Mouse (Mus musculus) MEL-GATA-1-ER (cell line): ENCODE measurements around the gene 0610010K14Rik.

Experiments
- DNase-seq: peaks from one replicate; pipeline ENCODE4 v3.0.0-alpha.2; 2012; ENCODE audit warnings: low read depth; ENCODE audit errors: extremely low read depth

The 0610010K14Rik gene

DNA sequence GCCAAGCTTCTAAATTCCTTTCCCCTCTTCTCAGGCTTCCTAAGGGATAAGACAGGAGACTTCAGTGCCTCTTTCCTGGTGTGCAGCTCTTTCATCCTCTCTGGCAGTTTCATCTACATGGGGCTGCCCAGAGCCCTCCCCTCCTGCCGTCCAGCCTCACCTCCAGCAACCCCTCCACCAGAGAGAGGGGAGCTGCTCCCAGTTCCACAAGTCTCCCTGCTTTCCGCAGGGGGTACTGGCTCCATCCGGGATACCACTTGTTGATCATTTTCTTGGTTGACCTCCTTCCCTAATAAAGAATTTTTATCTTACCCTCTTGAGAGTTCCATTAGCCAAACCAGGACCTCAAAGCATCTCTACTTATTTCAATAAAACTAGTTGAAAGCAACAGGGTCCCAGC, 21.6 kb downstream of the 0610010K14Rik start:
- no peak for DNase-seq

DNA sequence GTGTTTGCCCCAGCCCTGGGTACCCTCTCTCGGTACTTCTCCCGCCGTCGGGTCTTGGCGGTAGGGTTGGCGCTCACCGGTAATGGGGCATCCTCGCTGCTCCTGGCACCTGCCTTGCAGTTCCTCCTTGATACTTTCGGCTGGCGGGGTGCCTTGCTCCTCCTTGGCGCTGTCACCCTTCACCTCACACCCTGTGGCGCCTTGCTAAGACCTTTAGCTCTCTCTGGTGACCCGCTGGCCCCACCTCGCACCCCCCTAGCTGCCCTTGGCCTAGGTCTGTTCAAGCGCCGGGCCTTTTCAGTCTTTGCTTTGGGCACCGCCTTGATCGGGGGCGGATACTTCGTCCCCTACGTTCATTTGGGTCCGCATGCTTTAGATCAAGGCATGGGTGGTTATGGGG, 22.4 kb downstream of the 0610010K14Rik start:
- DNase-seq: no peak

DNA sequence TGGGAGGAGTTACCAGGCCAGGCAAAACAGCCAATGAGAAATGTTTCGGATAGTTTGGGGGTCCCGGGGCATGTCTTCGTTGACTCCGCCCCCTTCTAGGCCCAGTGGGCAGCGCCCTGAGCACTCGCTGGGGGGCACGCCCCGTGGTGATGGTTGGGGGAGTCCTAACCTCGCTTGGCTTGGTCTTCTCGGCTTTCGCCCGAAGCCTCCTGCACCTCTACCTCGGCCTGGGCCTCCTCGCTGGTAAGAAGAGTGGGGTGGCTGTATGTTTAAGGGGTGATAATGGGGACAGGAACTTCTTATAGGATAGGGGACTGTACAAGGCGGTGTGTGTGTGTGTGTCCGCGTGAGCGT, 22.9 kb downstream of the 0610010K14Rik start:
- DNase-seq: no peak

DNA sequence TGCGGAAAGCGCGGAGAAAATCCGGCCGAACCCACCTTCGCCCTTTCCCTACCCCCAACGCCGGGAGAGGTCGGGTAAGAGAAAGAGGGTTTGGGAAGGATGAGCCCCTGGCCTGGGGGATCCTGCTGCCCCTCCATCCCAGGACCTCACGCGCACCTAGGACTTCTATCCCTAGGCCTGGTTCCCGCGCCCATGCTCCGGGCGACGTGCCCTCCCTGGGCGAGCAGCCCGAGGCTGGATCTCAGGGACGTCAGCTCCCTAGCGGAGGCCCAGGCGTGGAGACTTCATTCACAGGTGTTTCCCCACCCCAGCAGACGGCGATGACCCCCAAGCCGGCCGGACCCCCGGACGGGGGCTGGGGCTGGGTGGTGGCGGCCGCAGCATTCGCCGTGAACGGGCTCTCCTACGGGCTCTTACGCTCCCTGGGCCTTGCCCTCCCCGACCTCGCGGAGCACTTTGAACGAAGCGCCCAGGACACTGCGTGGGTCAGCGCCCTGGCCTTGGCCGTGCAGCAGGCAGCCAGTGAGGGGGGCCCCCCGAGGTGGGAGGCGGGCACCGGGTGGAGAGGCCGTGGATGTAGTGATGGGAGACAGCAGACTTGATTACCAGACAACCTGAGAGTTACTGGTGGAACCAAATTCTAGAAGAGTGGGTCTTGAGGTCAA, 23.4 kb downstream of the 0610010K14Rik start:
- DNase-seq: no peak

DNA sequence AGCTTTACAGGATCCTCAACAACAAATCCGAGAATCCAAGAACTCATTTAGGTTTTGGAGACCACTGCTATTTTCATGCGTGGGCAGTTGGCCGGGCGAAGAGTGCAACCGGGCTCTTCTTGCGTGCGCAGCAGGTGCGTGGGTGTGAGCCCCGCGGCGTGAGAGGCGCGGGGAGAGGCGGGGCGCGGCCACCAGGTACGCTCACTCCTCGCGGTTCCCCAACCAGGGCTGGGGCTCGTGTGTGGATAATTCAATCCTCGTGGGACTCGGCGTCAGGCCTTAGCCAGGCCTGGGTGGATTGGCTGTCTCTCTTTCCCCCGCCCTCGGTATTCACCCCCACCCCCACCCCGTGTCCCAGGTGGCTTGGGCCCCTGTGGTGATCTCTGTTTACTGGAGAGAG, 24.0 kb downstream of the 0610010K14Rik start:
- no peak for DNase-seq

DNA sequence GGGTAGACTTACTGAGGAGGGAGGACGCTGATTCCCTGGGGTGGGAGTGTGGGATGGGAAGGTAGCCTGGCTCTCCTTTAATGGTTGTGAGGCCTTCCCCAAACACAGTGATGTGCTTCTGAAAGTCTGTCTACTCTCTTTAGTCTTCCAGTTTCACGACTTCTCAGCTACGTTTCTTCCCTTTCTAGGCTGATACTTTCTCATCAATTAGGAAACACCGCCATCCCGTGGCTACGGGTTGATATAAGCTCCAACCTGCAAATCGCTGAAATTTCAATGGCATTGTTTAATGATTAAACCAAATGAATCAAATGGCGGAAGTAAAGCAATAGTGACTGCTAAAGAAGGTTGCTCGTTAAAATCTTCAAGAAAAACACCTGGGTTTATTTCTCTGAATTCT, 24.8 kb downstream of the 0610010K14Rik start:
- DNase-seq: peak; percentile 57

DNA sequence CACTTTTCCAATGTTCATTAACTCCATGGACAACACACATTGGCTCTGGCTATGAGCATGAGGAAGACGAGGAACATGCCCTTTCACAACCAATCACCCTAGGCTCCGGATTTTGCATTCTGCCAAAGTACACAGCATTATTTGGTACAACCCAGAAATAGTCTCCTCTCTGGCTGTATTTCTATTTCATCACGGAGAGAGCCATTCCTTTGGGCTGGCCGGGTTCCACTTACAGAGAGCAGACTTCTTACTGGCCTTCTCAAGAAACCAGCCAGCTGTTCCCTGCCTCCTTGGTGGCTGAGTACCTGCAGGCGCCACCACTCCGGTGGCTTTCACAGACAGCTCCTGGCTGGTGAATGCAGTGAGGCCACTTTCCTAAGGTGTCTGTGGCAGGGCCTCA, 25.3 kb downstream of the 0610010K14Rik start, which contains the start of gene Slc16a11:
Gene Slc16a11 (plus strand): TSS at position 330 of the 400 bp plus-strand sequence.
- DNase-seq: no peak

DNA sequence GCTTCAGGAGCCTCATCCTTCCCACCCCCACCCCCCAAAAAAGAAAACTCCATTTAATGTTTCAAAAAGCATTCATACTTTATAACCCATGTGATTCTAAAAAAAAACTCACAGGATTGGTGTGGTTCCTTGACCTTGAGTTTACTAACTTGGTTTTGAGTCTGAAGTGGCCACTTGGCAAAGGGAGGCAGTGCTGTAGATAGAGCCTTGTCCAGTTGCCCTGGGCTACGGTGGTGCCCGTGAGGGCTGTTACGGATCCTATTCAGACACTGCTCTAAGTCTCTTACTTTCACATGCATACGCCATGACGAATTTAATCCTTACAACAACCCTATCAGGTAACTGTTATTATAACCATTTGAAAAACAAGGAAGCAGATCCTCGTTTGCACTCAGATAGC, 25.7 kb downstream of the 0610010K14Rik start:
- no peak for DNase-seq

DNA sequence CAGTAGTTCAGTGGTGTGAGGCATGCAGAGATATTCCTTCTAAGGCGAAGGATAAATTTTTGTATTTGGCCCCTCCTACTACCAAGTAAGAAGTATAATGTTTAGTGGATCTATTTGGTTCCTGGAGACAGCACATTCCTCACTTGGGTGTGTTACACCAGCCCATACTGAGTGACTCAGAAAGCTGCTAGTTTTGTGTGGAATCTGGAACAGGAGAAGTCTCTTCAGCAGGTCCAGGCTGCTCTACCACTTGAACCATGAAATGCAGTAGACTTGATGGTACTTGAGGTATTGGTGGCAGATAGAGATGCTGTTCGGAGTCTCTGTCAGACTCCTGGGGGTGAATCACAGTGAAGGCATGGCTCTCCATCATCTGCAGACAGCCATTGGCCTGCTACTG, 27.0 kb downstream of the 0610010K14Rik start:
- no peak for DNase-seq

DNA sequence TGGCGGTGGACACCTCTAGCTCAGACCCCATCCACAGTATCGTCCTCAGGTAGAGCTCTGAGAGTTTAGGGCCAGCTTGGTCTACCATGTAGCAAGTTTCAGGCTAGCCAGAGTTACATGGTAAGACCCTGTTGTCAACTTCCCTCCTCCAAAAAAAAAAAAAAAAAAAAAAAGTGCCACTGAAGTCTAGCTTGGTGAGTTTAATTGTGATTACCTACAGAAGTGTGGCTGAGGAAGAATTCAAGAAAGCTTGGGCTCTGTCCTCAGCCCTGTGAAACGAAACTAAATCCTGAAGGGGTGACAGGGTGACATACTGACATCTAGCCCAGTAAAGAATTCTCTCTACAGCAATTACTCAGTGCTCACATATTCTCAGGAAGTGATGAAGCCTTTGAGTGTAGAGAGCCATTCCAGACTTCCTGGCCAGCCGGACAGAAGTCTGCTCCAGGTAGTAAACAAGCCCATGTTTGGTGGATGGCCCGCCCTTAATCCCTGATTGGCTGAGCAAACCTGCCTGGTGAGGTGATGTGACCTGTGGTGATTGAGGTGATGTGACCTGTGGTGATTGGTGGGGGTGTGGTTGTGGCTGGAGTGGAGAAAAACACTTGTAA, 28.8 kb downstream of the 0610010K14Rik start:
- DNase-seq: no peak

DNA sequence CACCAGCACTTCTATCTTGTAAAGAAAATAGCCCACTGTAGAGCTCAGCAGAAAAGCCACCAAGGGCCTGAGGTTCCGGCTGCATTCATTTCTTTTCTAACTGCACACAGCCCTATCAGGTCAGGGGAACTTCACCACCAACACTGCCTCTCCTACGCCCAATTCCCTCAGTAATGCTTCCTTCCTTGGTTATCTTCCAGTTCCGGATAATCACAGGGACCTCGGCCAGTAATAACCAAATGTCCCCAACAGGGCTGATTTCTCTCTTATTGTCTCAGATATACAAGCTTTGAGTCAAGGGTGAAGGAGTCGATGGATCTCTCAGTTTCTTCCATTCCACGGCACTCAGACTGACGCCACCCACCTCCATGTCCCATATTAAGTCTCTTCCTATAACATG, 30.4 kb downstream of the 0610010K14Rik start:
- no peak for DNase-seq

DNA sequence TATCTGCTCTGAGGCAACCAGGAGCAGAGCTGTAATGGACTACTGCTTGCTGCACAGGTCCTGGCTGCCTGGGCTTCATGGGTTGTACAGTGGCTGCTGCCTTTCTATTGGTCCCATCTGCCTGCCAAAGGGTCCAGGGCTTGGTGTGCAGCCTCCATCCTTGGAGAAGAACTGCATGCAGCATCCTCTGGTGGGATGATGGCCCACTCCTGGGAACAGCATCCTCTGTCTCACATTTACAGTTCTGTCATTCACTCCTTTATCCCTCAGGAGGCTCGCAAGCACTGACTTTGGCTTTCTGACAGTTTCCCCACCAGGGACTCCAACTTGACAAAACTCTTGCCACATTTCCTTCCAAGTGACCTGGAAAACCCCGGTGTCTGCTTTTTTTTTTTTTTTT, 30.9 kb downstream of the 0610010K14Rik start:
- no peak for DNase-seq

DNA sequence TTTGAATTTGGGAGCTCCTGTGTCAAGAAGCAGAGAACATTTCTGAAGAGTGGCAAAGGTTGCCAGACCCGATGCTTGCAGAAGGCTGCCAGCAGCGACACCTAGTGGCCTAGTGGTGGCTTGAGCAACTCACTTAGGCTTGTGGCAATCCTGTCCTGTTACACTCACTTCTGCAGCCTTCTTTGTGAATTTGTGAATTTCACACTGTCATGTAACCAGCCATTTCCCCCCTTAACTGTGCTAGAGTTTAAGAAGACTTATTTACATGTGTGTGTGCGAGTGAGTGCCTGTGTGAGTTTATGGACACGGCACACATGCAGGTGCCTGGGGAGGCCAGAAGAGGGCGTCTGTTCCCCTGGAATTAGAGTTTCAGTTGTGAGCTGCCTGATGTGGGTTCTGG, 36.0 kb downstream of the 0610010K14Rik start:
- DNase-seq: peak; percentile 50

DNA sequence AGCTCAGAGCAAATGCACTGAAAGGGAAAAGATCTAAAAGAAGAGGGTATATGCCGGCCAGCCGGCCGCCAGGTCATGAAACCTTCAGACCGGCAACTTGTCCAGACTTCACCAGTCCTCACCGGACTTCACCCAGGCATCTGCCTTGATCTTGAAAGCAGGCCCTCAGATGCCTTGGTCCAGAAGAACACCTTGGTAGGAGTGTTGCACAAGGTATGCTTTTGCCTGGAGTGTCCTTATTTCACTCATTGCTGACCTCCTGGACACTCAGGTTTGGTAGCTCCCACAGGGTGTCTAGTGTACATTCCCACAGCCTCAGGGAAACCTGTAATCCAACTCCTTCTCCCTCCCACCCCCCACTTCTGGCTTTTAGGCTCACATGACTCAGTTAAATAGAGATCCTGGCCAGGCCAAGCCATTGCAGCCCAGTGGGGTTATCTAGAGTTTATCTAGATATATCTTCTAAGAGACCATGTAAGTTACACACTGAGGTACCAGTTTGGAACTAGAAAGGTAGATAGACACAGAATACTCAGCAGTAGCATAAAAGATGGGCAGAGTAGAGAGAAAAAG, 37.6 kb downstream of the 0610010K14Rik start:
- DNase-seq: no peak

DNA sequence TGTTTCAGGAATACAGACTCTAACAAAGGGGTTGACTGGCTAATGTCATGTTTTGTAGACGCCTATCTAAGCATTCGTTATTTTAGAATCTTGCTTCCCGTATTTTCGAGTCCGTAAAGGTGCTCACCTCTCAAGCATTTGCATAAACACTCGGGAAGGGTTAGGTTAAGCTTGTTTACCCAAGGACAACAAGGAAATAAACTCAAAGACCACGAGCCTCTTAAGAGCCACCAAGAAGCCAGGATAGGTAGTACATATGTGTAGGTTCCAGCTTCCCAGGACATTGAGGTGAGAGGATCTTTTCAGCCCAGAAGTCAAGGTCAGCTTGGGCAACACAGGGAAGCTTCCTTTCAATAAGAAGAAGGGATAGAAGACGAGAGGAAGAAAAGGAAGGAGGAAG, 38.6 kb downstream of the 0610010K14Rik start:
- no peak for DNase-seq

DNA sequence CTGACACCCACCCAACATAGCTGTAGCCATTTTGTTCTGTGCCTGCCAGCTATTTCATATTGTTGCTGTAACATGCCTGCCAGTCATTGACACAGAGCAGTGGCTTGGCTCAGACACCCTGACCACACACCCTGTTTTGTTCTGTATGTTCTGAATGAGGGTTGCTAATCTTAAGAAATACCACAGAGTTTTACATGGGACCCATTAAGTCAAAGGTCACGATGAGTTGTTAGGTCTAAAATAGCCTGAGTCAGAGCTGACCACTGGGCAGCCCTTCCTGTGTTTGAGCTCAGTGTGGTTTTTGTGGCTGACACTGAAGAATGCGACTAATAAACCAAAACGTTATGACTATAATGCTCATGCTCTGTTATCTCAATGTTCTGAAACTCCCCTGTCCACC, 39.4 kb downstream of the 0610010K14Rik start:
- no peak for DNase-seq

DNA sequence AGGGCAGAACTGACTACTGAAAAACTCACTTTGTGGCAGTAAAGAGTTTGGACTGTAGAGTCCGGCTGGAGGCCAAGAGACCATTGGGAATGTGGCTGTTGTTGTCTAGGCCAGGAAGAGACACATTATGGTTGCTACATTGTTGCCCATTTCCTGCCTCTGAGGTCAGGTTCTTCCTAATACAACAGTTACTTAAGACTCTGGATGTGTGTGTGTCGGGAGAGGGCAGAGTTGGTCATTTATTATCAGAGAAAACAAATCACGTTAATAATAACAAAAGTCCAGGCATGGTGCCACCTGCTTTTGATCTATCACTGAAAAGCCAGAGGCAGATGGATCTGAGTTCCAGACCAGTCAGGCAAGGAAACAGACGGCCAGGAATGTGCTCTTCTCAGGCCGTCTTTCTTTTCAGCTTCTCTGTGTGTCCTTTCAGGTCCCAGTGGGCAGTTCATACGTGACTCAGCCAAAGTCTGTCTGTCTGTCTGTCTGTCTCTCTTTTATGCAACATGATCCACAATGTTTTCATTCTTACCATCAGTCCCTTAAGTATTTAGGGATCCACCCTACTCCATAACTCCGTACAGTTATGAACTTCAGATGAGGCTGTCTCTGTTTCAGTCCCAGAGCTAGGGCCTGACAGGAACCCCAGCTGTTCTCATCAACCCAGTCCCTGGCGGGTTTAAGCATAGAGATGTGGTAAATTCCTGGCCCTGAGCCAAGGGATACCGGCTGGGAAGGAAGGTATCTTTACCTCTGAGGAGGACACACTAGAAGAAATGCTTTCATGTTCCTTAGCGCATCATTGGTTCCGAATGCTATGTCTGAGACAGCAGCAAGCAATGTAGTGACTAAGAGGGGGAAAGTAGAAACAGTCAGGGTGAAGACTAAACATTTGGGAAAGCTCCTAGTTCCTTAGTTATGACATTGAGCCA, 44.1 kb downstream of the 0610010K14Rik start:
- no peak for DNase-seq

DNA sequence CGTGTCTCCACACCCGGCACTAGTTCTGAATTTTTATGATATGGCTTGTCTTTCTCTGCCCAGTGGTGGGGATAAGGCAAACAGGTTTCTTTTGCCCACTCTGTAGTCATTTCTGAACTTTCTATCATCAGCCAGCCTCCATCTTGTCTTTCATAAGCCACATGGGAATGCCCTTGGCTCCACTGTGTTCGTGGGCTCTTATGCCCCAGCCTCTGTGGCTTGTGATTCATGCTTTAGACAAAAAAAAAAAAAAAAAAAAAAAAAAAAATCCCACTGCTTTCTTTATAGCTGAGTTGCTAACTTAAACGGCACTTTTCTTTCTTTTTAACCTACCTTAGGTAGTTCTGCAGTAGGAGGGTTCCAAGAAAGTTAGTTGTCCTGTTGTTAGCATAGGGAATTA, 45.6 kb downstream of the 0610010K14Rik start:
- DNase-seq: no peak

DNA sequence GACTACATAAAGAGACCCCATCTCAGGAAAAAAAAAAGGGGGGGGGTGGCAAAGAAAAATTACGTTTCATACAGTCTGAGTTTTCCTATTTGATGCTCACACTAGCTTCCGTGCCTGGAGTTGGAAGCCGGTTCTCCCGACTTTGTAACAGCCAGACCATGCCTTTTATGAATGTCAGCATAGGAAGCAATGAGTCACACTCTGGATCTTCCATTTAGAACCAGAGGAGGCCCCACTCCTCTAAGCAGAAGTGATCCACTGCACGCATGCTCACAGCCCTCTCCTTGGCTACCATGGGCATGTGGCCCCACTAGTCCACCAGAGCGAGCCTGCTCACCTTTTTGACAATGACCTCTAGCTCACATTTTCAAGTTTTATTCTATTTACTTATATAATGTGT, 46.5 kb downstream of the 0610010K14Rik start:
- no peak for DNase-seq

DNA sequence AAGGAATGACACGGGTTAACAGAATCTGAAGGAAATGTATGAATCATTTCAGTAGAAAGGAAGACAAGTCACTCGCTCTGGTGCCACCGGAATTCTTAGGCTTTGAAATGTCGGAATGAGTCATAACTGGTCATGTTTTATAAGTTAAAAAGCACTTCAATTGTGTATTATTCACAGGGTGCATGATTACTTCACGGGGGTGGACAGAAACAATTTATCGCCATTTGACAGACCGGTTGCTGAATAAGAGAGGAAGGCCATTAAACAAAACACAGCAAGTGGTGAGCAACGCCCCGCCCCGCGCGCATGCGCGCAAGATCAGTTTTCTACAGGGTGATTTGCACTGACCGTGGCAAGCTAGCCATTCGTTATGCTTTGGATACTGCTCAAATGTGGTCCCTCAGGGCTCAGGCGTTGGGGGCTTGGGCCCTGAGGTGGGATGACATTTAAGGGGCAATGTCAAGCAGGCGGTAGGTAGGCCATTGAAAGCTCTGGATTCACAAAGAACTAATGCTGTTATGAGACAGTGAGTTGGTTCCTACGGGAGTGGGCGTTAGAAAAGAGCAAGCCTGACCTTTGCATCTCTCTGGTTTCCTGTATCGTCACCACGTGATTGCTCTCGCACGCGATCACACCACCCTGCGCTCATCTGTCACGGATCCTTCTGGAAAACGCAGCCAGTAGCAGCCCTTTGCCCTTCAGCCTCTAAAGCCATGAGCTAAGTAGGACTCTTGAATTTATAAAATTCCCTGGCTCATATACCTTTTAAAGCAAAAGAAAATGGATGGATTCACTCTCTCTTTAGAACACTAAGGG, 48.2 kb downstream of the 0610010K14Rik start:
- no peak for DNase-seq
